Mouse (Mus musculus) spleen, adult 18-20 months (tissue): Measurements from ENCODE around the gene Polr3gl.
A peak's percentile ranks its signal among the peaks of the same experiment; 100 is the strongest.

Source experiments
- DNase-seq, 2 experiments: peaks; one replicate each; pipeline ENCODE4 v3.0.0; 2022; ENCODE audit warnings: mixed read lengths in 2 of 2

Gene Polr3gl

GRCm38 (mm10) chr3:96555999-96556614 is 37.9 kb downstream of the Polr3gl start:
- DNase-seq, result no peak

GRCm38 (mm10) chr3:96555041-96555596 is 38.9 kb downstream of the Polr3gl start:
- DNase-seq, result peak in 1 of 2 experiments; percentile 25

- no peak for DNase-seq
These were observed 39.7 kb downstream of the Polr3gl start for GRCm38 (mm10) chr3:96554251-96554650.

- DNase-seq, result no peak
These were observed 40.4 kb downstream of the Polr3gl start for GRCm38 (mm10) chr3:96553601-96554000.

GRCm38 (mm10) chr3:96551890-96552289 is 42.1 kb downstream of the Polr3gl start:
- no peak for DNase-seq

GRCm38 (mm10) chr3:96551203-96551602 is 42.8 kb downstream of the Polr3gl start:
- peak in 1 of 2 experiments; percentile 70 for DNase-seq

GRCm38 (mm10) chr3:96549346-96549745 is 44.6 kb downstream of the Polr3gl start:
- DNase-seq, result no peak

GRCm38 (mm10) chr3:96548824-96549223 is 45.2 kb downstream of the Polr3gl start:
- DNase-seq, result no peak

- peak; percentile 58 to 86 for DNase-seq
These were observed 46.5 kb downstream of the Polr3gl start for GRCm38 (mm10) chr3:96547389-96547960.

GRCm38 (mm10) chr3:96546880-96547279 is 47.1 kb downstream of the Polr3gl start:
- DNase-seq, result no peak

- no peak for DNase-seq
These were observed 48.4 kb downstream of the Polr3gl start for GRCm38 (mm10) chr3:96545565-96545964.

- DNase-seq, result no peak
These were observed 50.6 kb downstream of the Polr3gl start for GRCm38 (mm10) chr3:96543345-96543744.

GRCm38 (mm10) chr3:96542554-96542953 is 51.4 kb downstream of the Polr3gl start:
- no peak for DNase-seq

GRCm38 (mm10) chr3:96541328-96542078 is 52.5 kb downstream of the Polr3gl start:
- no peak for DNase-seq

- DNase-seq, result no peak
These were observed 53.2 kb downstream of the Polr3gl start for GRCm38 (mm10) chr3:96540740-96541139.

GRCm38 (mm10) chr3:96539316-96539715 is 54.7 kb downstream of the Polr3gl start:
- no peak for DNase-seq

GRCm38 (mm10) chr3:96534300-96534699 is 59.7 kb downstream of the Polr3gl start:
- DNase-seq, result no peak

GRCm38 (mm10) chr3:96532050-96532449 is 61.9 kb downstream of the Polr3gl start:
- DNase-seq, result no peak

- no peak for DNase-seq
These were observed 65.5 kb downstream of the Polr3gl start for GRCm38 (mm10) chr3:96528506-96528905.
